Mouse (Mus musculus): ENCODE results near the gene Ptprc.

GRCm38 (mm10) chr1:138166233-138166771 lies 9.2 kb downstream of the Ptprc start:
- TF ChIP-seq USF2 (IDR thresholded peaks at IDR 0.05; ENCODE audit: borderline replicate concordance in 1 of 2, insufficient read depth in 1 of 2, low read depth in 1 of 2, low read length in 2 of 2) (no peak), CTCF (IDR thresholded peaks at IDR 0.05 in 2 of 3, conservative IDR thresholded peaks at IDR 0.05 in 1 of 3; ENCODE audit: control insufficient read depth in 1 of 3, insufficient read depth in 1 of 3, low read depth in 2 of 3, low read length in 3 of 3, poor library complexity in 1 of 3, severe bottlenecking in 1 of 3) (no peak), JUND (IDR thresholded peaks at IDR 0.05; ENCODE audit: low read depth, low read length) (no peak), CHD2 (IDR thresholded peaks at IDR 0.05; ENCODE audit: low read length) (no peak), POLR2A (IDR thresholded peaks at IDR 0.05; ENCODE audit: control insufficient read depth in 1 of 2, insufficient read depth in 1 of 2, low read depth in 1 of 2, low read length in 2 of 2, poor library complexity in 1 of 2) (no peak), CHD1 (IDR thresholded peaks at IDR 0.05; ENCODE audit: low read depth, low read length) (no peak), EP300 (IDR thresholded peaks at IDR 0.05; ENCODE audit: low read depth in 1 of 2, low read length in 2 of 2) (no peak), SMC3 (IDR thresholded peaks at IDR 0.05; ENCODE audit: low read depth, low read length) (no peak), MAFK (IDR thresholded peaks at IDR 0.05; ENCODE audit: borderline replicate concordance, low read depth, low read length) (no peak), SIN3A (IDR thresholded peaks at IDR 0.05; ENCODE audit: low read length) (no peak), TAL1 (IDR thresholded peaks at IDR 0.05; ENCODE audit: low read length) (no peak), ETS1 (IDR thresholded peaks at IDR 0.05; ENCODE audit: low read depth, low read length) (no peak), KAT2A (conservative IDR thresholded peaks at IDR 0.05; ENCODE audit: low read depth, low read length) (no peak), POLR2AphosphoS2 (IDR thresholded peaks at IDR 0.05; ENCODE audit: low read length) (no peak)

Measured in MEL (cell line).